Mouse (Mus musculus) layer of hippocampus, postnatal 36 days (tissue): ENCODE data around the gene Ccdc153. TPM values are rescaled to one million over a fixed set of nuclear protein-coding genes. Genes with fewer than 3 reads are reported as not detected.

Experiments used
- DNase-seq, 2 experiments: peaks; one replicate each; pipeline ENCODE4 v3.0.0; 2022
- total RNA-seq, 2 experiments: library from RNA; stranded (reverse); gene quantifications; 2 replicates each; pipeline ENCODE4 v1.2.3; 2021

The Ccdc153 gene
- 1 to 10 TPM; 1.3 to 2.4 TPM for total RNA-seq

GRCm38 (mm10) chr9:44240399-44240798 is at the start of gene Ccdc153:
Ccdc153 (plus strand) TSS chr9:44240676.
- DNase-seq = no peak

GRCm38 (mm10) chr9:44191166-44191565 is 49.3 kb upstream of the Ccdc153 start:
- DNase-seq = no peak

- DNase-seq = no peak
Measured at GRCm38 (mm10) chr9:44192312-44192711, 48.2 kb upstream of the Ccdc153 start.

- DNase-seq = no peak
Measured at GRCm38 (mm10) chr9:44192794-44193193, 47.7 kb upstream of the Ccdc153 start.

- no peak for DNase-seq
Measured at GRCm38 (mm10) chr9:44194000-44194399, 46.5 kb upstream of the Ccdc153 start.

- DNase-seq = no peak
Measured at GRCm38 (mm10) chr9:44196354-44196753, 44.1 kb upstream of the Ccdc153 start.

- no peak for DNase-seq
Measured at GRCm38 (mm10) chr9:44199166-44199565, 41.3 kb upstream of the Ccdc153 start.

- DNase-seq = no peak
Measured at GRCm38 (mm10) chr9:44199580-44199979, 40.9 kb upstream of the Ccdc153 start.

GRCm38 (mm10) chr9:44200458-44200857 is 40.0 kb upstream of the Ccdc153 start:
- DNase-seq = no peak

GRCm38 (mm10) chr9:44207840-44208239 is 32.6 kb upstream of the Ccdc153 start:
- no peak for DNase-seq

GRCm38 (mm10) chr9:44209416-44209815 is 31.1 kb upstream of the Ccdc153 start:
- DNase-seq = no peak

GRCm38 (mm10) chr9:44212406-44212805 is 28.1 kb upstream of the Ccdc153 start:
- DNase-seq = no peak

- DNase-seq = no peak
Measured at GRCm38 (mm10) chr9:44213538-44213937, 26.9 kb upstream of the Ccdc153 start.

- DNase-seq = peak; percentile 21 to 25
Measured at GRCm38 (mm10) chr9:44225993-44226392, 14.5 kb upstream of the Ccdc153 start.

GRCm38 (mm10) chr9:44231609-44232008 is 8.9 kb upstream of the Ccdc153 start:
- DNase-seq = no peak

- no peak for DNase-seq
Measured at GRCm38 (mm10) chr9:44233021-44233801, 7.3 kb upstream of the Ccdc153 start.

- DNase-seq = peak; percentile 98 to 99
Measured at GRCm38 (mm10) chr9:44233802-44234478, 6.5 kb upstream of the Ccdc153 start, which contains the start of gene Cbl. Cbl (minus strand) TSS chr9:44234049.

- DNase-seq = no peak
Measured at GRCm38 (mm10) chr9:44234479-44235427, 5.7 kb upstream of the Ccdc153 start.

- DNase-seq = no peak
Measured at GRCm38 (mm10) chr9:44236601-44237000, 3.9 kb upstream of the Ccdc153 start.

GRCm38 (mm10) chr9:44237128-44237527 is 3.3 kb upstream of the Ccdc153 start:
- DNase-seq = no peak

- DNase-seq = no peak
Measured at GRCm38 (mm10) chr9:44238501-44239190, 1.8 kb upstream of the Ccdc153 start.

GRCm38 (mm10) chr9:44239447-44239846 is 1.0 kb upstream of the Ccdc153 start:
- no peak for DNase-seq
